Mouse (Mus musculus) liver, embryonic 14.5 days (tissue): ENCODE measurements at regions not wholly inside any gene's neighbourhood (a gene's known extent, or its start where the extent isn't known, plus 50 kb on each side); places are given as distances from the start of the nearest gene placed in this dataset.

Experiments used
- ATAC-seq: fragments of 200-750 bp; cut with Nextera tagmentation; 2 replicates; pipeline ENCODE4 v1.8.0; 2017; ENCODE audit warnings: moderate number of reproducible peaks, mild to moderate bottlenecking, moderate library complexity; ENCODE audit not compliant: insufficient read depth
- DNase-seq, 3 experiments: peaks; one replicate each; pipeline ENCODE4 v3.0.0-alpha.2; 2012 to 2013; ENCODE audit warnings: low read depth in 3 of 3, low spot score in 3 of 3
- H3K27ac ChIP-seq: fragments of 300-500 bp; sonication (generic); 2 replicates; pipeline ENCODE4 v1.5.1; 2014; ENCODE audit warnings: moderate library complexity, mild to moderate bottlenecking, control low read depth, inconsistent platforms
- H3K27me3 ChIP-seq: fragments of 300-500 bp; sonication (generic); 2 replicates; pipeline ENCODE4 v1.6.1; 2014; ENCODE audit warnings: mild to moderate bottlenecking, low read length, moderate library complexity; ENCODE audit not compliant: control insufficient read depth, insufficient read depth
- H3K36me3 ChIP-seq: fragments of 300-500 bp; sonication (generic); replicated peaks from 2 replicates; pipeline ENCODE4 v1.6.1; 2014; ENCODE audit warnings: low read depth; ENCODE audit not compliant: control insufficient read depth, insufficient read depth
- H3K4me1 ChIP-seq, 2 experiments: fragments of 200-500 bp in 1 of 2; fragments of 300-500 bp in 1 of 2; sonication (generic) in 1 of 2; replicated peaks; 2 replicates each; pipeline ENCODE4 v1.6.1; 2012 to 2014; ENCODE audit warnings: antibody characterized with exemption in 1 of 2, inconsistent platforms in 1 of 2, low read length in 1 of 2; ENCODE audit not compliant: control insufficient read depth in 2 of 2, insufficient read depth in 2 of 2
- H3K4me2 ChIP-seq: fragments of 300-500 bp; sonication (generic); 2 replicates; pipeline ENCODE4 v1.6.1; 2014; ENCODE audit warnings: low read depth, mild to moderate bottlenecking, control low read depth, moderate library complexity
- H3K4me3 ChIP-seq, 2 experiments: fragments of 200-500 bp in 1 of 2; fragments of 300-500 bp in 1 of 2; sonication (generic) in 1 of 2; 2 replicates each; pipeline ENCODE4 v1.5.1; 2012 to 2014; ENCODE audit warnings: low read depth in 2 of 2, low read length in 2 of 2, mild to moderate bottlenecking in 2 of 2, control low read depth in 1 of 2, inconsistent platforms in 1 of 2, moderate library complexity in 1 of 2; ENCODE audit not compliant: insufficient read depth in 1 of 2
- H3K9ac ChIP-seq: fragments of 300-500 bp; sonication (generic); replicated peaks from 2 replicates; pipeline ENCODE4 v1.6.1; 2014; ENCODE audit warnings: mild to moderate bottlenecking, control low read depth, moderate library complexity
- H3K9me3 ChIP-seq: fragments of 300-500 bp; sonication (generic); 2 replicates; pipeline ENCODE4 v1.6.1; 2016; ENCODE audit warnings: low read length, mixed read lengths; ENCODE audit not compliant: control insufficient read depth
- CTCF ChIP-seq: IDR thresholded peaks from 2 replicates; pipeline ENCODE4 v1.5.1; 2016; ENCODE audit warnings: antibody characterized with exemption, low read depth, control low read depth
- EP300 ChIP-seq: IDR thresholded peaks from 2 replicates; pipeline ENCODE4 v1.6.1; 2016; ENCODE audit warnings: antibody characterized with exemption, low read depth
- WGBS: fragments of 180-500 bp; shearing (Covaris S2); extraction: QIAGEN DNeasy Blood & Tissue Kit; methylation state at CpG from one replicate; pipeline ENCODE4 v1.1.7; 2014; ENCODE audit not compliant: insufficient replicate concordance; 5-methylcytosine and 5-hydroxymethylcytosine counted together

DNA sequence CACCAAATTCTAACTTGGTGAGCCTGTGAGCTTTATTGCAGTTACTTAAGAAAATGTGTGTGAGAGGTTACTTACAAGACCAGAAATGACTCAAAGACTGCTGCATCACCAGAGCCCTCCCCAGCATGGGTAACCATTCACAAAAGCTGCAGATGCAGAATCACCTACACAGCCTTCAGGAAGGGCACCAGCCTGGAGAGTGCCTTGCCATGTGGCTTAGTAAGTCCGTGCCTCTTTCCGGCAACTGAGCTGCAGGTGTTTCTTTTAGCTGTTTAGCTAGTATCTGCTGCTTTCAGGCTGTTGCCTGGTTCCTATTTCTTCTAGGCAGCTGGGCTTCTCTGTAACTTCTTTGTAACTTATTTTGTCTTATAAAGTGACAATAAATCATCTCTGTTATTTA lies 213.2 kb upstream of the Stxbp6 start:
- H3K27ac ChIP-seq = no peak overlapping the region
- no peaks in the 10 kb centered on the region for H3K9me3 ChIP-seq
- no peaks in the 10 kb centered on the region for H3K36me3 ChIP-seq
- H3K4me1 ChIP-seq = no peaks in the 10 kb centered on the region
- H3K4me2 ChIP-seq = no peak overlapping the region
- H3K27me3 ChIP-seq = no peaks in the 10 kb centered on the region
- ATAC-seq = no peak
- no peak for DNase-seq
- 53% methylated on average over 2 of the region's 2 CpGs for WGBS
- no peak for TF ChIP-seq CTCF
- TF ChIP-seq EP300 = no peak
- no peak overlapping the region for H3K9ac ChIP-seq
- H3K4me3 ChIP-seq = no peak overlapping the region

DNA sequence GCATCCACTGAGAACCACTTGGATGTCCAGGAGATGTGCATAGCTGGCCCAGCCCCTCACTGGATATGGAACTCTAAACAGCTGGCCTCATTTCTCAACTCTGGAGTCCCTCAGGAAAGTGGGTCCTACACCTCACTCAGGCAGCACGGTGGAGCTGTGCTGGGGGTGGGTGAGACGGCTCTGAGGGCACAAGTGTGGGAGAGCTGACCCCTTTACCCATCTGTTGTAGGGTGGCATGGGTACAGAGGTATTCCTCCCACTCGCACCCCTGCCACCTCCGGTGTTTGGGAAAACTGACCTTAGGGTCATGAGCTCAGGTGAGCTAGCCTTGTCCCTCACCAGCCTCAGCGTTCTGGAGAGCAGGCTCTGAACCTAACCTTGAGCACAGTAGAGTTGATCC lies 181.8 kb upstream of the Stxbp6 start:
- Histone ChIP-seq H3K4me1 (no peaks in the 10 kb centered on the region), H3K4me2 (no peak overlapping the region), H3K36me3 (no peaks in the 10 kb centered on the region), H3K27ac (no peak overlapping the region), H3K9me3 (no peaks in the 10 kb centered on the region), H3K4me3 (no peak overlapping the region), H3K27me3 (no peaks in the 10 kb centered on the region), H3K9ac (no peak overlapping the region)
- DNase-seq (no peak), ATAC-seq (no peak)
- 65% methylated on average over 5 of the region's 5 CpGs for WGBS
- TF ChIP-seq EP300 (no peak), CTCF (no peak)

DNA sequence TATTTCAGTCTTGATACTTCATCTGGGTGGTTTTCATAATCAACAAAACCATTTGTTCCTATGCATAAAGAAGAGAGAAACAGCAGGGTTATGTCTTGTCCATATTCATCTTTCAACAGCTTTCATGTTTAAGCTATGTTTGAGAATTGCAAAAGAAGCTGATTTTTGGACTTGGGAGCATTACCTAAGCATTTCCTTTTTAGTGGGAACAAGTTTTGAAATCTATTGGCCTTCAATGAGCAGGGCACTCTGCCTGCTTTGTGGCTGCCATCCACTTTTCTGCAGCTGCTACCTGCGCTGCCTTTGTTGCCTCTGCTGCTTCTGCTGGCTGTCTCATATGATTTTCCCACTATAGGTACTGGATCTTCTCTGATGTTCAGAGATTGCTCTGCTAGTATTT lies 136.6 kb upstream of the Stxbp6 start:
- Histone ChIP-seq H3K4me2 (no peak overlapping the region), H3K27ac (no peak overlapping the region), H3K4me3 (no peak overlapping the region), H3K27me3 (no peaks in the 10 kb centered on the region), H3K9ac (no peak overlapping the region), H3K4me1 (no peaks in the 10 kb centered on the region), H3K9me3 (no peaks in the 10 kb centered on the region), H3K36me3 (no peaks in the 10 kb centered on the region)
- ATAC-seq (no peak), DNase-seq (no peak)
- TF ChIP-seq CTCF (no peak), EP300 (no peak)
- 40% methylated on average over 1 of the region's 1 CpGs for WGBS

DNA sequence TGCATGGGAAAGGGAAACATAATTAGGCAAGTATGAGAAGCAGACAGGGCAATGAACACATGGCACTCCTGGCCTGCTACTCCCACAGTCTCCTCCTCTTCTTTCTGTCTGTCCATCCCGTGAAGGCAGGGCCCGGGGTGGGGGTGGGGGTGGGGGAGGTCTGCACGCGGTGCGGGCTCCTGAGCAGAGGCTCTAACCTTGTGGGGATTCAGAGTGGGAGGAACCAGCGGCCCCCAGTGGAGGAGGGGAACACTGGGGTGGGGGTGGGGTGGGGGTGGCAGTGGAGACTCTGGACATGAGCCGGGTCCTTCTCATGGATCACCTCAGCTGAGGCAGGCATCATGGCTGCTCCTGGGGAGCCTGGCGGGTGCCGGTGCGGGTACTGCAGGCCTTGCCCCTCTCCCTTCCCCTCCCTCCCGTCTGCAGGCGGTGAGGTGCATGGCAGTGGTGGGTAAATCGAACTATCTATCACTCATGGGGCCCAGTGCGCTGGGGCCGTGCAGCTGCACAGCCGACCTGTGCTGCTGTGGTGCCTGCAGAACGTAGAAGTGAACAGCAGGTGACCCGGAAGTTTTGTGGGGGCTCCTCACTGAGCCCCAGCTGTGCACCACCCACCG lies 120.9 kb upstream of the Stxbp6 start:
- no peaks in the 10 kb centered on the region for H3K4me1 ChIP-seq
- no peaks in the 10 kb centered on the region for H3K27me3 ChIP-seq
- H3K36me3 ChIP-seq = no peaks in the 10 kb centered on the region
- TF ChIP-seq CTCF (no peak), EP300 (no peak)
- H3K4me3 ChIP-seq = no peak overlapping the region
- H3K9ac ChIP-seq = no peak overlapping the region
- no peak overlapping the region for H3K4me2 ChIP-seq
- WGBS = 56% methylated on average over 18 of the region's 19 CpGs
- DNase-seq (no peak), ATAC-seq (no peak)
- H3K27ac ChIP-seq = no peak overlapping the region
- no peaks in the 10 kb centered on the region for H3K9me3 ChIP-seq

DNA sequence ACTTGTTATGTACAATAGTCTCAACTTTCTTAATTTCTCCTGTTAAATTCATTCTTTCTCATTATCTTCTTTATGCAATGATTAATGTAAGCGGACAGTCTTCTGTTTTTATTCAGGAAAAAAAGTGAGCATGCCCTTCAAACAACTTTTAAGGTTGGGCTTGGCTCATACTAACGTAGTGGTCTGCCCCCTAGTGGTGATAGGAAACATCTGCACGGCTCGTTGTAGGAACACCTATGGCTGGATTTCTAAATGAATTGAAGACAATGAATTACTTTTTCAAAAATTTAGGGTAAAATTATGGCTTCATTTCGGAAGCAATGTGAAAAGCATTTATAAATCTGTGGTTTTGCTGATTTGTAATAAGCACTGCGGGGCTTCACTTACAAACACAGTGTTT lies 112.6 kb upstream of the Stxbp6 start:
- Histone ChIP-seq H3K9ac (no peak overlapping the region), H3K27me3 (no peaks in the 10 kb centered on the region), H3K27ac (no peak overlapping the region), H3K4me2 (no peak overlapping the region), H3K9me3 (no peaks in the 10 kb centered on the region), H3K4me1 (no peaks in the 10 kb centered on the region), H3K4me3 (no peak overlapping the region), H3K36me3 (no peaks in the 10 kb centered on the region)
- peak in 1 of 3 experiments; percentile 6 for DNase-seq
- no peak for TF ChIP-seq EP300
- TF ChIP-seq CTCF = peak; percentile 62
- 7% methylated on average over 6 of the region's 6 CpGs for WGBS
- no peak for ATAC-seq
